19 mouse cellular contexts compared by ENCODE assay signal in genomic region chr3:32490076-32490927, GRCm38 (mm10). TPM values are rescaled to one million over a fixed set of nuclear protein-coding genes. Genes with fewer than 3 reads are reported as not detected.
DNase-seq lines count a peak whose midpoint lies in the region; ATAC-seq and TF ChIP-seq lines count a peak whose summit lies in the region.
"Had no signal": no experiment of that assay in that cellular context is flagged by ENCODE, and none has a peak within 500 bp of the region (broad histone marks: within the 10 kb centered on the region; RNA-seq: fewer than 3 reads in every experiment).

No protein-coding gene starts in this region.

- no peaks in the 10 kb centered on the region for H3K4me1 ChIP-seq in kidney, embryonic 15.5 days
- peaks cover 9% of the 10 kb centered on the region for H3K4me1 ChIP-seq in kidney, adult 2 months (ENCODE audit: control insufficient read depth, insufficient read depth, low read length)
- H3K4me1 ChIP-seq: heart, embryonic 12.5 days; limb, embryonic 15.5 days had no signal

- no peak overlapping the region for H3K9ac ChIP-seq in kidney, embryonic 15.5 days
- H3K9ac ChIP-seq: embryonic facial prominence, embryonic 15.5 days; heart, embryonic 12.5 days; limb, embryonic 15.5 days; midbrain, embryonic 13.5 days had no signal

- H3K4me2 ChIP-seq in kidney, embryonic 15.5 days: no peak overlapping the region
- H3K4me2 ChIP-seq: embryonic facial prominence, embryonic 15.5 days; heart, embryonic 12.5 days; limb, embryonic 15.5 days; midbrain, embryonic 13.5 days had no signal

- DNase-seq in kidney, adult 2 months: no peak
- DNase-seq in B cell, adult 2 months: peak; percentile 77 to 80
- peak; percentile 45 for DNase-seq in Muller cell, postnatal 12 days (ENCODE audit: inconsistent ontology term)
- DNase-seq in cerebellum, postnatal 14 days: no peak
- DNase-seq in cerebellum, adult 9-10 months: no peak
- DNase-seq: adrenal gland, postnatal 36 days; cerebellum, adult 8-10 months; heart, postnatal 4 days; kidney, postnatal 36 days; lung, postnatal 4 days; thymus, postnatal 4 days had no signal

- 0 out of 2 replicates have a peak, but pooled peaks have one; percentile 43 for ATAC-seq in kidney, embryonic 15.5 days (replicated peaks; ENCODE audit: low FRiP score)
- peak; percentile 83 for ATAC-seq in neutrophil, adult 5-6 weeks (ENCODE audit: extremely low read depth, insufficient number of reproducible peaks, low FRiP score, poor library complexity, severe bottlenecking)
- ATAC-seq: hindbrain, postnatal 0 days; midbrain, embryonic 13.5 days had no signal

- H3K4me3 ChIP-seq in kidney, embryonic 15.5 days (replicated peaks): no peak overlapping the region
- no peak overlapping the region for H3K4me3 ChIP-seq in kidney, adult 2 months (ENCODE audit: insufficient read depth, low read depth, low read length)
- H3K4me3 ChIP-seq: embryonic facial prominence, embryonic 15.5 days; heart, embryonic 12.5 days; limb, embryonic 15.5 days; midbrain, embryonic 13.5 days had no signal

- no peaks in the 10 kb centered on the region for H3K27me3 ChIP-seq in kidney, embryonic 15.5 days
- no peaks in the 10 kb centered on the region for H3K27me3 ChIP-seq in kidney, adult 2 months (replicated peaks; ENCODE audit: control insufficient read depth, insufficient read depth, low read length)
- H3K27me3 ChIP-seq: embryonic facial prominence, embryonic 15.5 days; heart, embryonic 12.5 days; limb, embryonic 15.5 days; midbrain, embryonic 13.5 days had no signal

- no peak for TF ChIP-seq CTCF in kidney, adult 2 months (conservative IDR thresholded peaks at IDR 0.05; ENCODE audit: insufficient read depth, insufficient read length, low read depth, low read length)

- H3K27ac ChIP-seq in kidney, embryonic 15.5 days: no peak overlapping the region
- no peak overlapping the region for H3K27ac ChIP-seq in kidney, adult 2 months (ENCODE audit: insufficient read depth, low read depth, low read length)
- H3K27ac ChIP-seq: embryonic facial prominence, embryonic 15.5 days; hindbrain, postnatal 0 days; limb, embryonic 15.5 days; midbrain, embryonic 13.5 days had no signal

- no peaks in the 10 kb centered on the region for H3K9me3 ChIP-seq in kidney, embryonic 15.5 days (replicated peaks)
- H3K9me3 ChIP-seq: embryonic facial prominence, embryonic 15.5 days; heart, embryonic 12.5 days; limb, embryonic 15.5 days; midbrain, embryonic 13.5 days had no signal

- no peak for TF ChIP-seq POLR2A in kidney, adult 2 months (IDR thresholded peaks at IDR 0.05; ENCODE audit: low read depth, low read length)

- 62% methylated on average over 15 of the region's 15 CpGs for WGBS in kidney, embryonic 15.5 days
- whole genome bisulfite sequencing in kidney, adult 2 months: 44% methylated on average over 15 of the region's 15 CpGs

- H3K36me3 ChIP-seq in kidney, embryonic 15.5 days: no peaks in the 10 kb centered on the region
- H3K36me3 ChIP-seq in kidney, adult 2 months (ENCODE audit: control insufficient read depth, insufficient read depth, low read length): no peaks in the 10 kb centered on the region
- H3K36me3 ChIP-seq: embryonic facial prominence, embryonic 15.5 days; heart, embryonic 12.5 days; limb, embryonic 15.5 days; midbrain, embryonic 13.5 days had no signal

RNA-seq across cellular contexts. Expression of gene Kcnmb3, which starts 1.7 kb away (rescaled TPM):
- 0.13 TPM in 1 of 2 replicates, not detected in the other for polyA plus RNA-seq in kidney, embryonic 15.5 days (2015; fragmentation: Nextera tagmentation; extraction: Ambion mirVana)
- polyA plus RNA-seq in kidney, adult 2 months (2012; rRNA removed): 0.05 TPM in 1 of 2 replicates, not detected in the other
- total RNA-seq in neutrophil, adult 5-6 weeks (2017): 0.37 and 0.58 TPM in 2 replicates
- total RNA-seq: hindbrain, postnatal 0 days had no signal
- polyA plus RNA-seq: heart, embryonic 12.5 days; hindbrain, postnatal 0 days; limb, embryonic 15.5 days; liver, embryonic 16.5 days had no signal

RNA-seq across cellular contexts. Expression of gene Zfp639, which starts 19.8 kb away (rescaled TPM):
- 32.8 and 36.1 TPM in 2 replicates for polyA plus RNA-seq in kidney, embryonic 15.5 days (2015; fragmentation: Nextera tagmentation; extraction: Ambion mirVana)
- 19.6 and 20.2 TPM in 2 replicates for polyA plus RNA-seq in kidney, adult 2 months (2012; rRNA removed)
- 52.8 and 83.5 TPM in 2 replicates for total RNA-seq in neutrophil, adult 5-6 weeks (2017)

RNA-seq across cellular contexts. Expression of gene Mfn1, which starts 39.0 kb away (rescaled TPM):
- 32.3 and 33.4 TPM in 2 replicates for polyA plus RNA-seq in kidney, embryonic 15.5 days (2015; fragmentation: Nextera tagmentation; extraction: Ambion mirVana)
- 19.9 and 26.4 TPM in 2 replicates for polyA plus RNA-seq in kidney, adult 2 months (2012; rRNA removed)
- total RNA-seq in neutrophil, adult 5-6 weeks (2017): 68.8 and 70.3 TPM in 2 replicates

Comparison
In these comparisons a context has a peak if more than half of its experiments do, and no peak if none do; other contexts are left out.
1. DNase-seq: peak in B cell, adult 2 months (2 of 2) and Muller cell, postnatal 12 days (single experiment); none in kidney, adult 2 months (single experiment), cerebellum, postnatal 14 days (0 of 2) and cerebellum, adult 9-10 months (single experiment).